Mouse (Mus musculus) G1E (cell line): Measurements from ENCODE around the gene Gm5431. TPM values are rescaled to one million over a fixed set of nuclear protein-coding genes. Genes with fewer than 3 reads are reported as not detected.
A peak's percentile ranks its signal among the peaks of the same experiment; 100 is the strongest.

Experiments used
- ATAC-seq: 2 replicates; pipeline ENCODE4 v1.8.0; 2016; ENCODE audit warnings: mild to moderate bottlenecking; ENCODE audit not compliant: insufficient number of reproducible peaks, poor library complexity, low FRiP score, severe bottlenecking; ENCODE audit errors: extremely low read depth
- DNase-seq: peaks from one replicate; pipeline ENCODE4 v3.0.0; 2012; ENCODE audit warnings: low spot score
- H3K27me3 ChIP-seq: 2 replicates; pipeline ENCODE4 v1.6.1; 2012; ENCODE audit warnings: mild to moderate bottlenecking, low read length, inconsistent platforms; ENCODE audit not compliant: insufficient read depth
- H3K36me3 ChIP-seq: replicated peaks from 2 replicates; pipeline ENCODE3; 2012; ENCODE audit warnings: mild to moderate bottlenecking, inconsistent platforms
- H3K4me1 ChIP-seq: 2 replicates; pipeline ENCODE4 v1.6.1; 2012; ENCODE audit warnings: low read depth, low read length, inconsistent platforms, mixed read lengths; ENCODE audit not compliant: insufficient read depth
- H3K4me3 ChIP-seq: 2 replicates; pipeline ENCODE4 v1.5.1; 2012; ENCODE audit warnings: low read depth, mild to moderate bottlenecking, inconsistent platforms, low read length, moderate library complexity, mixed read lengths
- H3K9me3 ChIP-seq: replicated peaks from 2 replicates; pipeline ENCODE4 v1.6.1; 2012; ENCODE audit warnings: inconsistent platforms
- GATA2 ChIP-seq: IDR thresholded peaks from 2 replicates; pipeline ENCODE4 v1.6.1; 2012; ENCODE audit warnings: low read depth, low read length, inconsistent platforms, borderline replicate concordance
- POLR2AphosphoS5 ChIP-seq: IDR thresholded peaks from 2 replicates; pipeline ENCODE4 v1.6.1; 2012; ENCODE audit warnings: low read depth, low read length, inconsistent platforms; ENCODE audit not compliant: insufficient replicate concordance
- TAL1 ChIP-seq: conservative IDR thresholded peaks from 2 replicates; pipeline ENCODE4 v1.6.1; 2012; ENCODE audit warnings: low read depth, low read length, inconsistent platforms, mixed read lengths
- polyA plus RNA-seq: library from polyadenylated mRNA; stranded (reverse); fragments of >175 nt; gene quantifications from 2 replicates; pipeline ENCODE4 v1.2.3, GENCODE M21; 2012
- total RNA-seq, 2 experiments: library from RNA; stranded (forward) in 1 of 2; stranded (reverse) in 1 of 2; fragments of 200-1000 nt in 1 of 2; fragments of >200 nt in 1 of 2; fragmentation: Nextera tagmentation in 1 of 2; gene quantifications; 2 replicates each; pipeline ENCODE4 v1.2.3; 2014 to 2017

The Gm5431 gene
- total and polyA plus RNA-seq, 3 experiments, result 0.11 TPM; not detected in 2

- no peaks in the 10 kb centered on the region for H3K36me3 ChIP-seq
- H3K4me1 ChIP-seq, result peaks cover 46% of the 10 kb centered on the region
Observed at GRCm38 (mm10) chr11:48838181-48838797, 63.7 kb downstream of the Gm5431 start.

More at GRCm38 (mm10) chr11:48838181-48838797, 63.7 kb downstream of the Gm5431 start:
- ATAC-seq (peak; percentile 52), DNase-seq (peak; percentile 32)
- TF ChIP-seq GATA2 (no peak), POLR2AphosphoS5 (no peak), TAL1 (0 out of 2 replicates have a peak, but pooled peaks have one; percentile 16)
- Histone ChIP-seq H3K27me3 (no peaks in the 10 kb centered on the region), H3K4me3 (peak overlapping the region; percentile 78), H3K9me3 (no peaks in the 10 kb centered on the region)

Other genes with a start within 250 kb of the Gm5431 start
- gene Rack1, start 101.9 kb downstream of the Gm5431 start, total RNA-seq (2014; fragmentation: Nextera tagmentation), result 2,186 and 2,188 TPM in 2 replicates
- 1,964 and 2,298 TPM in 2 replicates for gene Rack1, start 101.9 kb downstream of the Gm5431 start, total RNA-seq (2017)
- gene Rack1, start 101.9 kb downstream of the Gm5431 start, polyA plus RNA-seq, result 2,955 and 7,700 TPM in 2 replicates
- gene Trim41, start 84.9 kb downstream of the Gm5431 start, total RNA-seq (2014; fragmentation: Nextera tagmentation), result 13.8 and 20.2 TPM in 2 replicates
- gene Trim41, start 84.9 kb downstream of the Gm5431 start, total RNA-seq (2017), result 55.5 and 56.5 TPM in 2 replicates
- gene Trim41, start 84.9 kb downstream of the Gm5431 start, polyA plus RNA-seq, result 50.4 and 56.6 TPM in 2 replicates
- 1.2 and 4.0 TPM in 2 replicates for gene Trim7, start 76.1 kb downstream of the Gm5431 start, total RNA-seq (2014; fragmentation: Nextera tagmentation)
- 2.3 and 3.0 TPM in 2 replicates for gene Trim7, start 76.1 kb downstream of the Gm5431 start, total RNA-seq (2017)
- 0.59 and 0.67 TPM in 2 replicates for gene Trim7, start 76.1 kb downstream of the Gm5431 start, polyA plus RNA-seq
- 22.1 and 22.5 TPM in 2 replicates for gene Gm12184, start 75.6 kb downstream of the Gm5431 start, total RNA-seq (2014; fragmentation: Nextera tagmentation)
- gene Gm12184, start 75.6 kb downstream of the Gm5431 start, total RNA-seq (2017), result 15.3 and 16.3 TPM in 2 replicates
- 47.2 and 49.5 TPM in 2 replicates for gene Gm12184, start 75.6 kb downstream of the Gm5431 start, polyA plus RNA-seq
- gene Irgm1, start 30.5 kb downstream of the Gm5431 start, total RNA-seq (2014; fragmentation: Nextera tagmentation), result 39.3 and 44.2 TPM in 2 replicates
- gene Irgm1, start 30.5 kb downstream of the Gm5431 start, total RNA-seq (2017), result 73.5 and 75.4 TPM in 2 replicates
- gene Irgm1, start 30.5 kb downstream of the Gm5431 start, polyA plus RNA-seq, result 2.3 and 2.9 TPM in 2 replicates
- gene Psme2b, start 44.0 kb upstream of the Gm5431 start, total RNA-seq (2014; fragmentation: Nextera tagmentation), result 1.8 and 5.8 TPM in 2 replicates
- 7.6 and 9.0 TPM in 2 replicates for gene Psme2b, start 44.0 kb upstream of the Gm5431 start, total RNA-seq (2017)
- 1.9 and 2.7 TPM in 2 replicates for gene Psme2b, start 44.0 kb upstream of the Gm5431 start, polyA plus RNA-seq
- gene Olfr56, start 76.7 kb upstream of the Gm5431 start, total RNA-seq (2014; fragmentation: Nextera tagmentation), result 0.24 TPM in 1 of 2 replicates, not detected in the other
- gene Olfr56, start 76.7 kb upstream of the Gm5431 start, total RNA-seq (2017), result 0.27 and 0.46 TPM in 2 replicates
- 0.01 TPM in 1 of 2 replicates, not detected in the other for gene Olfr56, start 76.7 kb upstream of the Gm5431 start, polyA plus RNA-seq
- 1.1 and 3.9 TPM in 2 replicates for gene 9930111J21Rik1, start 77.2 kb upstream of the Gm5431 start, total RNA-seq (2014; fragmentation: Nextera tagmentation)
- gene 9930111J21Rik1, start 77.2 kb upstream of the Gm5431 start, total RNA-seq (2017), result 2.0 and 2.5 TPM in 2 replicates
- 0.02 TPM in 1 of 2 replicates, not detected in the other for gene 9930111J21Rik1, start 77.2 kb upstream of the Gm5431 start, polyA plus RNA-seq
- 0.15 TPM in 1 of 2 replicates, not detected in the other for gene Gm12185, start 90.0 kb upstream of the Gm5431 start, total RNA-seq (2014; fragmentation: Nextera tagmentation)
- gene Gm12185, start 90.0 kb upstream of the Gm5431 start, total RNA-seq (2017), result 0.33 and 0.52 TPM in 2 replicates
- gene Gm12185, start 90.0 kb upstream of the Gm5431 start, polyA plus RNA-seq, result not detected in 2 replicates
- gene Tgtp1, start 92.0 kb upstream of the Gm5431 start, total RNA-seq (2014; fragmentation: Nextera tagmentation), result 5.3 TPM in 1 of 2 replicates, not detected in the other
- 0.76 and 1.9 TPM in 2 replicates for gene Tgtp1, start 92.0 kb upstream of the Gm5431 start, total RNA-seq (2017)
- gene Tgtp1, start 92.0 kb upstream of the Gm5431 start, polyA plus RNA-seq, result 0.02 and 0.03 TPM in 2 replicates
- gene 9930111J21Rik2, start 149.0 kb upstream of the Gm5431 start, total RNA-seq (2014; fragmentation: Nextera tagmentation), result 4.6 and 7.8 TPM in 2 replicates
- gene 9930111J21Rik2, start 149.0 kb upstream of the Gm5431 start, total RNA-seq (2017), result 2.9 and 4.1 TPM in 2 replicates
- gene 9930111J21Rik2, start 149.0 kb upstream of the Gm5431 start, polyA plus RNA-seq, result 0.04 and 0.07 TPM in 2 replicates
- gene Tgtp2, start 162.0 kb upstream of the Gm5431 start, total RNA-seq (2014; fragmentation: Nextera tagmentation), result 8.3 and 10.0 TPM in 2 replicates
- gene Tgtp2, start 162.0 kb upstream of the Gm5431 start, total RNA-seq (2017), result 23.1 and 25.2 TPM in 2 replicates
- gene Tgtp2, start 162.0 kb upstream of the Gm5431 start, polyA plus RNA-seq, result 0.20 and 0.26 TPM in 2 replicates
- 16.5 and 25.1 TPM in 2 replicates for gene Ifi47, start 174.4 kb upstream of the Gm5431 start, total RNA-seq (2014; fragmentation: Nextera tagmentation)
- 31.6 and 32.2 TPM in 2 replicates for gene Ifi47, start 174.4 kb upstream of the Gm5431 start, total RNA-seq (2017)
- gene Ifi47, start 174.4 kb upstream of the Gm5431 start, polyA plus RNA-seq, result 0.81 and 0.99 TPM in 2 replicates
- gene Olfr1396, start 212.7 kb upstream of the Gm5431 start, total RNA-seq (2014; fragmentation: Nextera tagmentation), result not detected in 2 replicates
- 0.06 and 0.11 TPM in 2 replicates for gene Olfr1396, start 212.7 kb upstream of the Gm5431 start, total RNA-seq (2017)
- not detected in 2 replicates for gene Olfr1396, start 212.7 kb upstream of the Gm5431 start, polyA plus RNA-seq
- gene Olfr1395, start 240.1 kb upstream of the Gm5431 start, total RNA-seq (2014; fragmentation: Nextera tagmentation), result not detected in 2 replicates
- gene Olfr1395, start 240.1 kb upstream of the Gm5431 start, total RNA-seq (2017), result 0.06 and 0.16 TPM in 2 replicates
- gene Olfr1395, start 240.1 kb upstream of the Gm5431 start, polyA plus RNA-seq, result not detected in 2 replicates